Mouse (Mus musculus): ENCODE measurements at regions not wholly inside any gene's neighbourhood (a gene's known extent, or its start where the extent isn't known, plus 50 kb on each side); places are given as distances from the start of the nearest gene placed in this dataset.

DNA sequence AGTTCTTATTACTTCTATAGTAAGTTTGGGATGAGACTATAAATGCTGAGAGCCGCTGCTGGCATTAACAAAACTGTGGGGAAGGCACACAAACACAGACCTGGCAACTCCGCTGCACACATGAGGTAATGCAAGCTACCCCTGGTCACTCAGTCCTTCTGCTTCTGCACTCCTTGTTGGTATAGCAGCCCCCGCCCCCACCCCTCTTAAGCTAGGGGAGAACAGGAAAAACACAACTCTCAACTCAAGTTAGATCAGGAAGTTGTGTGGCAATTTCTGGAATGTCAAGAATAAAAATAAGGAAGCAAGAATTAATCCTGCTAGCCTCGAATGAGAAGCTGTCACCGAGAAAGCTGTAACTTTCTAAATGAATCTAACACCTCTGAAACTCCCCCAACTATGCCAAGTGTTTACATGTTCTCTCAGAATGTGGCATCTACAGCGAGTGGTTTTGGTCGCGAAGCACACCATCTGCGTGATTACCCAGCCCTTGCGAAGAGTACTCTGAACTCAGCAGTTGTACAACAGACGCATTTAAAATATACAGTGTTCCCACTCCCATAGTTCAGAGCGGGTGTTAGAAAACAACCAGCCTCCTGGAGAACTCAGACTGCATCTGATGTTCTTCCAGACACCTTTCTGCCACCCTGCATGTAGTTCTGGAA, 212.9 kb upstream of the Tet2 start:
- no peak for TF ChIP-seq CTCF (IDR thresholded peaks at IDR 0.05)
- TF ChIP-seq EP300 (IDR thresholded peaks at IDR 0.05) = peak; percentile 69; the same call in 1 of the 2 replicates
